Mouse (Mus musculus): ENCODE data around the gene Tmem248.

Tmem248 gene

GRCm38 (mm10) chr5:130203948-130204347 is 12.9 kb upstream of the Tmem248 start:
- DNase-seq (ENCODE audit: low read depth, low spot score): no peak

GRCm38 (mm10) chr5:130204560-130204959 is 12.3 kb upstream of the Tmem248 start:
- no peak for DNase-seq (ENCODE audit: low read depth, low spot score)

GRCm38 (mm10) chr5:130205441-130206023 is 11.3 kb upstream of the Tmem248 start:
- DNase-seq (ENCODE audit: low read depth, low spot score): no peak

- DNase-seq (ENCODE audit: low read depth, low spot score): no peak
Measured at GRCm38 (mm10) chr5:130207299-130207698, 9.6 kb upstream of the Tmem248 start.

DNA sequence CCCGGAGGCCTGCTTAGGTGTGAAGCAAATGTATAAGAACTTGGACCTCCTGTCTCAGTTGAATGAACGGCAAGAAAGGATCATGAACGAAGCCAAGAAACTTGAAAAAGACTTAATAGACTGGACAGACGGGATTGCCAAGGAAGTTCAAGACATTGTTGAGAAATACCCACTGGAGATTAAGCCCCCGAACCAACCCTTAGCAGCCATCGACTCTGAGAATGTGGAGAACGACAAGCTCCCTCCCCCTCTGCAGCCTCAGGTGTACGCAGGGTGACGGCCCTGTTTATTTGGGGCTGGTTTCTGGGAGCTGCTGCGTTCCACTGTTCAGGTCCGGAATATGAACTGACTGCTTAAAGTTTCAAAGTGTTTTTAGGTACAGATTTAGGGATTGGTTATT is 3.9 kb upstream of the Tmem248 start:
- DNase-seq (ENCODE audit: low read depth, low spot score): no peak

- DNase-seq (ENCODE audit: low read depth, low spot score): no peak
Measured at GRCm38 (mm10) chr5:130217406-130217805, 525 bp downstream of the Tmem248 start.

GRCm38 (mm10) chr5:130218336-130218735 is 1.5 kb downstream of the Tmem248 start:
- DNase-seq (ENCODE audit: low read depth, low spot score): peak; percentile 83

DNA sequence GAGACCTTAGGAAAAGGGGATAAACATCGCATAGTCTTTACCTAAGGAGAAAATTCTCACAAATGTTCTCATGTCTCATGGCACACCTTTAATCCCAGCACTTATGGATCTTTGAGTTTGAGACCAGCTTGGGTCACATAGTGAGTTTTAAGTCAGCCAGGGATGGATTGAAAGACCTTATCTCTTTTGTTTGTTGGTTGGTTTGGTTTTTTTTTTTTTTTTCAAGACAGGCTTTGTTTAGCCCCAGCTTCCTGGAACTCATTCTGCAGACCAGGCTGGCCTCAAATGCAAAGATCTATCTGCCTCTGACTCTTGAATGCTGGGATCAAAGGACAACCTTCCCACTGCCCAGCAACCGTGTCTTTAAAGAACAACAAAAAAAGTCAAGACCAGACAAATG is 4.4 kb downstream of the Tmem248 start:
- DNase-seq (ENCODE audit: low read depth, low spot score): no peak

DNA sequence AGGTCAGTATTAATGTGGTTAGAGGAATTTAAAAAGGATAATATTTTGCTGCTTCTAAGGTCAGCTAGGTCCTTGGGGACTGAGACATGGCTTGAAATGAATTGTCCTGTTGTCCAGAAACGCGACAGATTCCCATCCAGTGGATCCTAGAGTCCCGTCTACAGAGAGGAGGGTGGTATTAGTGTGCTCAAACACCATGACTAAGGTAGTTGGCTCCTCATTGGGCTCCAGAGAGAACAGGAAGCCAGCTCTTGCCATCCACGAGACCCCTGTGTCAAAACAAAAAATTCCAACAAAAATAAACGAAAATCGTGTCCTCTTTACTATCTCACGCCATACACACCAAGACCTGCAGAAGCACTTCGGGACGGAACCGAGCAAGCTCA is 4.9 kb downstream of the Tmem248 start:
- no peak for DNase-seq (ENCODE audit: low read depth, low spot score)

DNA sequence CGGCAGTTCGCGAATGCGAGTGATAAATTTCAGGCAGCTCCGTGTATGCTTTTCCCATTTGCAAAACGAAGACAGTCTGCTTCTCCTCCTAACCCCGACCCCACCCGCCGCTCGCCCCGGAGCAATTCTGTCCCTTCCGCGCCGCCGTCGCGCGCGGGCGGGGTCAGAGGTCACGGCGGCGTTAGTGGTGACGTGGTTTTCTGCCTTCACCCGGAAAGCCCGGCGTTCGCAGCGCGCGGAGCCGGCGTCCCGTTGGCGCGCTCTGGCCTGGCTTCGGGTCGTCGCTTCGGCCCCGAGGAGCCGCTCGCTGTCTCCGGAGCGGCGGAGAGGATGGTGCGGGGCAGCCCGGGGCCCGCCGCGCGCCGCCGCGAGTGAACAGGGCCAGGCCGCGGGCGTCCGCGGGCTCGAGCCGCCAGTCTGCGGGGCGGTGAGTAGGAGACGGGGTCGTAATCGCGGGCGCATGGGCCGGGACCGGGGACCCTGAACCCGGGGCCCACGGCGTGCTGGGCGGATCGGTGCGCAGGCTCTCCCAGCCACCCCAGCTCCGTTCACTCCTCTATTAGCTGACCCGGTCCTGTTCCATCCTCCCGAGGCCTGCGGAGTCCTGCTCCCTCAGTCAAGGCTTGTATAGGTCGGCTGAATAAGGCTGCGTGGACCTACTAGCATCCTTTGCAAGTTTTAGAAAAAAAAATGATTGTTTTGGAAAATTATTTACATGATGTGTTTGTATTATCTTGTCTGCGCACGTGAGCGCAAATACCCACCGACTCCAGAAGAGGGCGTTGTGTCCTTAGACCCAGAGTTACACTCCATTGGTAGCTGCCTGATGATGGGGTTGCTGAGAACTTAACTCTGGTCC is 5.5 kb downstream of the Tmem248 start:
- DNase-seq (ENCODE audit: low read depth, low spot score): peak; percentile 85

DNA sequence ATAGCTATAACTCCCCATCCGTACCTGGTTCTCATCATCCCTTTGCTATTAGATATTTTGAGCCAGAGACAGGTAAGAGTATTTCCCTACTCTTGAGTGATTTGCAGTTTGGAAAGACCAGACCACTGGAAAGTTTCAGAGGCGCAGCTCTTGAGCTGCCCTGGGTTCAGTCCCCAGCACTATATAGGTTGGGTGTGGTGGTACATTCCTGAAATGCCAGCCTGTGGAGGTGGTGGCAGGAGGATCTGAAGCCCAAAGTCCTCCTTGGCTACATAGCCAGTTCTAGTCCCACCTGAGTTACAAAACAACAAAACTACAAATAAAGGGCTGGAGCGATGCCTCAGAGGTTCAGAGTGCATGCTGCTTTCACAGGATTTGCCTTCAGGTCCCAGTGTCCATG is 9.9 kb downstream of the Tmem248 start:
- peak; percentile 55 for DNase-seq (ENCODE audit: low read depth, low spot score)

GRCm38 (mm10) chr5:130228120-130228519 is 11.2 kb downstream of the Tmem248 start:
- DNase-seq (ENCODE audit: low read depth, low spot score): no peak

GRCm38 (mm10) chr5:130236302-130236701 is 19.4 kb downstream of the Tmem248 start:
- DNase-seq (ENCODE audit: low read depth, low spot score): no peak

DNA sequence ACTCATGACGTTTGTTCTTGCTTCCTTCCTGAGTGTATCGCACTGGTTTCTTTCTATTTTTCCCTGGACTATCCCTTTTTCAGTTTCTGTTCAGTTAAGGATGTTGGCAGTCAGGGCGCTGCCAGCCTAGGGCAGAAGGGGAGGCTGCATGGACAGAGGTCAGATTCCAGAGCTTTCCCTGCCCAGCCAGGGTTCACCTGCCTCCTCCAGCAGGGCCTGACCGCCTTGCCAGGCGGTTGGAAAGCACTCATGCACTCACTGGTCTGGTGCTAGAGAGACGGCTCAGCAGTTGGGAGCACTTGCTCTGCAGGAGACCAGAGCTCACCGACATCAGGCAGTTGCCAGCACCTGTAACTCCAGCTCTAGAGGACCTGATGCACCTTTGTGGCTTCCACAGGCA is 22.4 kb downstream of the Tmem248 start:
- no peak for DNase-seq (ENCODE audit: low read depth, low spot score)

- DNase-seq (ENCODE audit: low read depth, low spot score): no peak
Measured at GRCm38 (mm10) chr5:130239856-130240255, 23.0 kb downstream of the Tmem248 start.

- DNase-seq (ENCODE audit: low read depth, low spot score): no peak
Measured at GRCm38 (mm10) chr5:130241426-130241825, 24.5 kb downstream of the Tmem248 start.

- no peak for DNase-seq (ENCODE audit: low read depth, low spot score)
Measured at GRCm38 (mm10) chr5:130247823-130248222, 30.9 kb downstream of the Tmem248 start.

DNA sequence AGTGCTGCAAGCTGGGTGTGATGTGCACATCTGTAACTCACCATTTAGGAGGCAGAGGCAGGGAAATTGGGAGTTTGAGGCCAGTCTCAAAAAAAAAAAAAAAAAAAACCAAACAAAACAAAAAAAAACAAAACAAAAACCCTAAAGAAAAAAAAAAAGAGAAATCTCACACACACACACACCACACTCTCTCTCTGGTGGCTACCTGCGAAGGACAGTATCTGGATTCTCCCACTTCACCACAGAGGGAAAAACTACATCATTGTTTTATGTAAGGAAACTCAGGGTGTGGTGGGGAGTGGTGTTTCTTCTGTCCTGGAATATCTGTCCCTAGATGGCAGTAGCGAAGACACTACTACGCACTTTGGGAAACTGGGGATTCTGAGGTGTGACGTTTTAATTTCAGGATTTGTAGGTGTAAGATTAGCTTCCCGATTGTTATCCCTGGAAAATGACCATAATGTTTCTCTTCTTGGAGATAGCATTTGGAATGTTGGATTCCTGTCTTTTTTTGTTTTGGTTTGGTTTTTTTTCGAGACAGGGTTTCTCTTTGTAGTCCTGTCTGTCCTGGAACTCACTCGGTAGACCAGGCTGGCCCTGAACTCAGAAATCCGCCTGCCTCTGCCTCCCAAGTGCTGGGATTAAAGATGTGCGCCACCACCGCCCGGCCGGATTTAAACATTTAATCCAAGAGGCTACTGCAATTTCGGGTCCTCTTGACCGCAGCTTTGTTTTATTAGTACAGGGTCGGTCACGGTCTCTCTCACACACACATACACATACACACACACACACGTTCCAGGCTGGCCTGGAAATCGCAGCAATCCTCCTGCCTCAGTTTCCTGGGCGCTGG is 37.5 kb downstream of the Tmem248 start:
- peak; percentile 88 for DNase-seq (ENCODE audit: low read depth, low spot score)

DNA sequence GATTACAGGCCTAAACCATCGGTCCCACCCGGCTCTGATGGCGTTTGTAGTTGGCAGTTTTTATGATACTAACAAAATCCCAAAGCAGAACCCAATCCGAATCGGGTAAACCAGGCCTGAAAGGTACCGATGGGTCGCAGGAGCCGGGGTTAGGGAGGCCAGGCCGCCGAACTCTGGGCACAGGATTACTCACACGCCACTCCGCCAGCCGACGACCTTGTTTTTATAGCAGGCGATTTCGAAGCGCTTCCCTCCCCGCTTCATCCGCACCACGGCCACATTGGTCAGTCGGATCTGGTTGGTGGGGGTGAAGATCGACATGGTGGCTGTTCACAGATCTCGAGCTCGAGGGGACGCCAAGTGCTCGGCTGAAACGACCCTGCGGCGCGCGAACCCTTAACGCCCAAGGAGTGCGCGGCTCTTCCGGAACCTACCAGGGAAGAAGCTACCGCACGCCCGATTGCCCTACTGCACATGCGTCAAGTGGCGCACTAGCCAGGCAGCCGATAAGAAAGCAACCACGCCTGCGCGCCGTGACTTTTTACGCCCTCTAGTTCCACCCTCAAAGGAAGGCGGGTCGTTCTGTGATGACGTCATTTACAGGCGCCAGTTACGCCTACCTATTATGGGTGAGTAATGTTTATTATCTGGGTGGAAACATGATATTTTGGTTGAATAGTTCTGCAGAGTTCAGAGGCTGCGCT is 38.3 kb downstream of the Tmem248 start, which contains the start of the genes Sbds and Tyw1:
Gene Sbds (minus strand): TSS at position 514 of the 704 bp plus-strand sequence.
Gene Tyw1 (plus strand): TSS at position 603 of the 704 bp plus-strand sequence.
- peak; percentile 99 for DNase-seq (ENCODE audit: low read depth, low spot score)

DNA sequence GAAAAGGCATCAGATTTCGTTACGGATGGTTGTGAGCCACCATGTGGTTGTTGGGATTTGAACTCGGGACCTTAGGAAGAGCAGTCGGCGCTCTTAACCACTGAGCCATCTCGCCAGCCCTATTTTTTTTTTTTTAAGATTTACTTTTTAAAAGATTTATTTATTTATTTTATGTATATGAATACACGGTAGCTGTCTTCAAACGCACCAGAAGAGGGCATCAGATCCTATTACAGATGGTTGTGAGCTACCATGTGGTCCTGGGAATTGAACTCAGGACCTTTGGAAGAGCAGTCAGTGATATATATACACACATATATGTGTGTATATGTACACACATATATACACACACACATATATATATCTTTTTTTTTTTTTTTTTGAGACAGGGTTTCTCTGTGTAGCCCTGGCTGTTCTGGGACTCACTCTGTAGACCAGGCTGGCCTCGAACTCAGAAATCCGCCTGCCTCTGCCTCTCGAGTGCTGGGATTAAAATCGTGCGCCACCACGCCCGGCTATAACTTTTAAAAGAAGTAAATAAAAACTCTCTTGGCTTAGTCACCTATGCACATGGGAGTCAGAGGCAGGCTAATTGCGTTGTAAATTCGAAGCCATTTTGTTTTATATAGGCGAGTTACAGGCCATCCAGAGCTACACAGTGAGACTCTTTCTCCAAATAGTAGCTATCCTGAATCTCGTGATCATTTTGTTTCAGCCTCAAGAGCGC is 39.1 kb downstream of the Tmem248 start:
- DNase-seq (ENCODE audit: low read depth, low spot score): peak; percentile 33
